Mouse (Mus musculus) stomach, embryonic 16.5 days (tissue): ENCODE measurements at regions not wholly inside any gene's neighbourhood (a gene's known extent, or its start where the extent isn't known, plus 50 kb on each side); places are given as distances from the start of the nearest gene placed in this dataset.

Experiments
- ATAC-seq: fragments of 200-750 bp; cut with Nextera tagmentation; 2 replicates; pipeline ENCODE4 v1.8.0; 2017; ENCODE audit warnings: moderate number of reproducible peaks, moderate TSS enrichment; ENCODE audit not compliant: insufficient read depth, low FRiP score
- H3K27ac ChIP-seq: fragments of 300-500 bp; sonication (generic); 2 replicates; pipeline ENCODE4 v1.5.1; 2014; ENCODE audit warnings: low read length
- H3K27me3 ChIP-seq: fragments of 300-500 bp; sonication (generic); 2 replicates; pipeline ENCODE4 v1.6.1; 2014; ENCODE audit warnings: low read length, control low read depth, mixed read lengths; ENCODE audit not compliant: control insufficient read depth, insufficient read depth
- H3K36me3 ChIP-seq: fragments of 300-500 bp; sonication (generic); 2 replicates; pipeline ENCODE4 v1.6.1; 2014; ENCODE audit warnings: low read length; ENCODE audit not compliant: control insufficient read depth, insufficient read depth
- H3K4me1 ChIP-seq: fragments of 300-500 bp; sonication (generic); 2 replicates; pipeline ENCODE4 v1.6.1; 2014; ENCODE audit warnings: low read length, control low read depth, mixed read lengths; ENCODE audit not compliant: control insufficient read depth, insufficient read depth
- H3K4me2 ChIP-seq: fragments of 300-500 bp; sonication (generic); 2 replicates; pipeline ENCODE4 v1.6.1; 2014; ENCODE audit warnings: low read depth, low read length, mixed read lengths
- H3K4me3 ChIP-seq: fragments of 300-500 bp; sonication (generic); replicated peaks from 2 replicates; pipeline ENCODE4 v1.5.1; 2014; ENCODE audit warnings: mild to moderate bottlenecking, low read length
- H3K9ac ChIP-seq: fragments of 300-500 bp; sonication (generic); 2 replicates; pipeline ENCODE4 v1.6.1; 2014; ENCODE audit warnings: low read length
- H3K9me3 ChIP-seq: fragments of 300-500 bp; sonication (generic); replicated peaks from 2 replicates; pipeline ENCODE4 v1.6.1; 2016; ENCODE audit warnings: low read length, control low read depth; ENCODE audit not compliant: control insufficient read depth
- WGBS: fragments of 180-500 bp; shearing (Covaris S2); extraction: QIAGEN DNeasy Blood & Tissue Kit; methylation state at CpG from one replicate; pipeline ENCODE4 v1.1.7; 2014; 5-methylcytosine and 5-hydroxymethylcytosine counted together

GRCm38 (mm10) chr15:90113611-90114010 is 110.5 kb upstream of the Alg10b start:
- Histone ChIP-seq H3K27ac (no peak overlapping the region), H3K4me1 (no peaks in the 10 kb centered on the region), H3K9me3 (no peaks in the 10 kb centered on the region), H3K9ac (no peak overlapping the region), H3K36me3 (no peaks in the 10 kb centered on the region), H3K27me3 (no peaks in the 10 kb centered on the region), H3K4me3 (no peak overlapping the region), H3K4me2 (no peak overlapping the region)
- ATAC-seq: no peak
- 61% methylated on average over 3 of the region's 3 CpGs for WGBS

- no peak overlapping the region for H3K27ac ChIP-seq
- 65% methylated on average over 3 of the region's 3 CpGs for WGBS
- H3K36me3 ChIP-seq: no peaks in the 10 kb centered on the region
- H3K9me3 ChIP-seq: no peaks in the 10 kb centered on the region
- ATAC-seq: no peak
- H3K4me3 ChIP-seq: no peak overlapping the region
- H3K4me2 ChIP-seq: no peak overlapping the region
- H3K27me3 ChIP-seq: no peaks in the 10 kb centered on the region
- no peaks in the 10 kb centered on the region for H3K4me1 ChIP-seq
- H3K9ac ChIP-seq: no peak overlapping the region
These were observed 104.4 kb upstream of the Alg10b start for GRCm38 (mm10) chr15:90119747-90120146.

- no peaks in the 10 kb centered on the region for H3K27me3 ChIP-seq
- H3K27ac ChIP-seq: no peak overlapping the region
- WGBS: 80% methylated on average over 8 of the region's 8 CpGs
- H3K36me3 ChIP-seq: no peaks in the 10 kb centered on the region
- no peaks in the 10 kb centered on the region for H3K9me3 ChIP-seq
- ATAC-seq: no peak
- H3K4me1 ChIP-seq: no peaks in the 10 kb centered on the region
- H3K9ac ChIP-seq: no peak overlapping the region
- no peak overlapping the region for H3K4me2 ChIP-seq
- H3K4me3 ChIP-seq: no peak overlapping the region
These were observed 100.1 kb upstream of the Alg10b start for GRCm38 (mm10) chr15:90123999-90124398.

- Histone ChIP-seq H3K4me1 (no peaks in the 10 kb centered on the region), H3K36me3 (no peaks in the 10 kb centered on the region), H3K9me3 (no peaks in the 10 kb centered on the region), H3K4me3 (no peak overlapping the region), H3K27me3 (no peaks in the 10 kb centered on the region), H3K27ac (no peak overlapping the region), H3K4me2 (no peak overlapping the region), H3K9ac (no peak overlapping the region)
- WGBS: 77% methylated on average over 8 of the region's 8 CpGs
- no peak for ATAC-seq
These were observed 99.0 kb upstream of the Alg10b start for GRCm38 (mm10) chr15:90125146-90125545.

GRCm38 (mm10) chr15:90131777-90132176 is 92.3 kb upstream of the Alg10b start:
- H3K4me2 ChIP-seq: no peak overlapping the region
- no peaks in the 10 kb centered on the region for H3K9me3 ChIP-seq
- ATAC-seq: no peak
- H3K4me3 ChIP-seq: no peak overlapping the region
- no peaks in the 10 kb centered on the region for H3K36me3 ChIP-seq
- H3K27ac ChIP-seq: no peak overlapping the region
- H3K4me1 ChIP-seq: no peaks in the 10 kb centered on the region
- H3K27me3 ChIP-seq: no peaks in the 10 kb centered on the region
- WGBS: 85% methylated on average over 5 of the region's 5 CpGs
- no peak overlapping the region for H3K9ac ChIP-seq

GRCm38 (mm10) chr15:90140966-90141365 is 83.1 kb upstream of the Alg10b start:
- Histone ChIP-seq H3K4me3 (no peak overlapping the region), H3K4me1 (no peaks in the 10 kb centered on the region), H3K36me3 (no peaks in the 10 kb centered on the region), H3K27ac (no peak overlapping the region), H3K27me3 (no peaks in the 10 kb centered on the region), H3K9ac (no peak overlapping the region), H3K9me3 (no peaks in the 10 kb centered on the region), H3K4me2 (no peak overlapping the region)
- 59% methylated on average over 5 of the region's 5 CpGs for WGBS
- ATAC-seq: no peak

GRCm38 (mm10) chr15:90148663-90149062 is 75.4 kb upstream of the Alg10b start:
- Histone ChIP-seq H3K9ac (no peak overlapping the region), H3K27me3 (no peaks in the 10 kb centered on the region), H3K27ac (no peak overlapping the region), H3K36me3 (no peaks in the 10 kb centered on the region), H3K9me3 (no peaks in the 10 kb centered on the region), H3K4me2 (no peak overlapping the region), H3K4me1 (no peaks in the 10 kb centered on the region), H3K4me3 (no peak overlapping the region)
- ATAC-seq: no peak

GRCm38 (mm10) chr15:90153821-90154560 is 70.1 kb upstream of the Alg10b start:
- H3K4me2 ChIP-seq: no peak overlapping the region
- H3K4me1 ChIP-seq: no peaks in the 10 kb centered on the region
- 83% methylated on average over 10 of the region's 10 CpGs for whole genome bisulfite sequencing
- ATAC-seq: no peak
- no peaks in the 10 kb centered on the region for H3K36me3 ChIP-seq
- no peak overlapping the region for H3K27ac ChIP-seq
- H3K9me3 ChIP-seq: no peaks in the 10 kb centered on the region
- H3K9ac ChIP-seq: no peak overlapping the region
- no peaks in the 10 kb centered on the region for H3K27me3 ChIP-seq
- no peak overlapping the region for H3K4me3 ChIP-seq
